Mouse (Mus musculus) MEL (cell line): Measurements from ENCODE around the gene Tmem131. TPM values are rescaled to one million over a fixed set of nuclear protein-coding genes. Genes with fewer than 3 reads are reported as not detected.

Source experiments
- DNase-seq: peaks from one replicate; pipeline ENCODE4 v3.0.0; 2011; ENCODE audit warnings: low read depth, low spot score
- H3K27ac ChIP-seq: 2 replicates; pipeline ENCODE4 v1.5.1; 2012; ENCODE audit warnings: low read depth, mild to moderate bottlenecking, control low read depth, low read length, moderate library complexity; ENCODE audit not compliant: control insufficient read depth
- H3K27me3 ChIP-seq, 2 experiments: fragments of 150-350 bp in 1 of 2; sonication (generic) in 1 of 2; 2 replicates each; pipeline ENCODE4 v1.6.1; 2012; ENCODE audit warnings: low read length in 2 of 2, mild to moderate bottlenecking in 2 of 2, improper control_type of control experiment in 1 of 2, moderate library complexity in 1 of 2; ENCODE audit not compliant: insufficient read depth in 2 of 2, control insufficient read depth in 1 of 2
- H3K36me3 ChIP-seq, 2 experiments: 2 replicates each; pipeline ENCODE4 v1.6.1; 2012 to 2014; ENCODE audit warnings: low read length in 2 of 2, improper control_type of control experiment in 1 of 2, inconsistent platforms in 1 of 2, mild to moderate bottlenecking in 1 of 2; ENCODE audit not compliant: insufficient read depth in 2 of 2, control insufficient read depth in 1 of 2
- H3K4me1 ChIP-seq, 2 experiments: fragments of 150-350 bp in 1 of 2; sonication (generic) in 1 of 2; 2 replicates each; pipeline ENCODE4 v1.6.1; 2012; ENCODE audit warnings: low read length in 2 of 2, improper control_type of control experiment in 1 of 2, mild to moderate bottlenecking in 1 of 2; ENCODE audit not compliant: insufficient read depth in 2 of 2, control insufficient read depth in 1 of 2
- H3K4me3 ChIP-seq, 2 experiments: fragments of 150-350 bp in 1 of 2; sonication (generic) in 1 of 2; 2 replicates each; pipeline ENCODE4 v1.5.1; 2012; ENCODE audit warnings: low read depth in 2 of 2, low read length in 2 of 2, mild to moderate bottlenecking in 2 of 2, moderate library complexity in 2 of 2, control low read depth in 1 of 2, improper control_type of control experiment in 1 of 2; ENCODE audit not compliant: control insufficient read depth in 1 of 2, insufficient read depth in 1 of 2
- H3K79me2 ChIP-seq: 2 replicates; pipeline ENCODE4 v1.6.1; 2012; ENCODE audit warnings: mild to moderate bottlenecking, low read length, moderate library complexity; ENCODE audit not compliant: control insufficient read depth, poor library complexity, insufficient read depth
- H3K9ac ChIP-seq: 2 replicates; pipeline ENCODE4 v1.6.1; 2012; ENCODE audit warnings: low read depth, mild to moderate bottlenecking, control low read depth, low read length, moderate library complexity; ENCODE audit not compliant: control insufficient read depth, poor library complexity, severe bottlenecking
- H3K9me3 ChIP-seq: fragments of 150-350 bp; sonication (generic); replicated peaks from 2 replicates; pipeline ENCODE4 v1.6.1; 2012; ENCODE audit warnings: mild to moderate bottlenecking, low read length, improper control_type of control experiment, moderate library complexity; ENCODE audit not compliant: insufficient read depth
- CTCF ChIP-seq, 3 experiments: IDR thresholded peaks in 2 of 3; conservative IDR thresholded peaks in 1 of 3; 2 replicates each; pipeline ENCODE4 v1.5.1; 2011 to 2012; ENCODE audit warnings: low read length in 3 of 3, low read depth in 2 of 3, mild to moderate bottlenecking in 2 of 3, improper control_type of control experiment in 1 of 3, inconsistent platforms in 1 of 3, mixed read lengths in 1 of 3, moderate library complexity in 1 of 3; ENCODE audit not compliant: control insufficient read depth in 1 of 3, insufficient read depth in 1 of 3, poor library complexity in 1 of 3, severe bottlenecking in 1 of 3
- GABPA ChIP-seq: IDR thresholded peaks from 2 replicates; pipeline ENCODE4 v1.6.1; 2012; ENCODE audit warnings: low read depth, mild to moderate bottlenecking, inconsistent platforms, low read length, improper control_type of control experiment, moderate library complexity
- GATA1 ChIP-seq: IDR thresholded peaks from 2 replicates; pipeline ENCODE4 v1.6.1; 2011; ENCODE audit warnings: low read depth, low read length, improper control_type of control experiment
- HCFC1 ChIP-seq: IDR thresholded peaks from 2 replicates; pipeline ENCODE4 v1.6.1; 2012; ENCODE audit warnings: low read depth, mild to moderate bottlenecking, inconsistent platforms, low read length, improper control_type of control experiment, moderate library complexity
- MAZ ChIP-seq: IDR thresholded peaks from 2 replicates; pipeline ENCODE4 v1.6.1; 2012; ENCODE audit warnings: low read depth, mild to moderate bottlenecking, inconsistent platforms, low read length, improper control_type of control experiment
- MEF2A ChIP-seq: IDR thresholded peaks from 2 replicates; pipeline ENCODE4 v1.6.1; 2014; ENCODE audit warnings: low read depth, mild to moderate bottlenecking, inconsistent platforms, low read length, improper control_type of control experiment; ENCODE audit not compliant: poor library complexity, insufficient replicate concordance, severe bottlenecking; ENCODE audit errors: extremely low read depth
- MXI1 ChIP-seq: IDR thresholded peaks from 2 replicates; pipeline ENCODE4 v1.6.1; 2011; ENCODE audit warnings: mild to moderate bottlenecking, low read depth, low read length, improper control_type of control experiment
- MYB ChIP-seq: IDR thresholded peaks from 2 replicates; pipeline ENCODE4 v1.6.1; 2011; ENCODE audit warnings: mild to moderate bottlenecking, low read depth, low read length, improper control_type of control experiment
- NELFE ChIP-seq: IDR thresholded peaks from 2 replicates; pipeline ENCODE4 v1.6.1; 2011; ENCODE audit warnings: low read depth, low read length, improper control_type of control experiment
- NRF1 ChIP-seq: IDR thresholded peaks from 2 replicates; pipeline ENCODE4 v1.6.1; 2014; ENCODE audit warnings: low read depth, mild to moderate bottlenecking, inconsistent platforms, low read length, improper control_type of control experiment, moderate library complexity; ENCODE audit not compliant: poor library complexity, insufficient read depth, severe bottlenecking
- RAD21 ChIP-seq: IDR thresholded peaks from 2 replicates; pipeline ENCODE4 v1.6.1; 2011; ENCODE audit warnings: mild to moderate bottlenecking, low read depth, low read length, improper control_type of control experiment
- RCOR1 ChIP-seq: IDR thresholded peaks from 2 replicates; pipeline ENCODE4 v1.6.1; 2012; ENCODE audit warnings: low read depth, mild to moderate bottlenecking, inconsistent platforms, low read length, improper control_type of control experiment
- SMC3 ChIP-seq: IDR thresholded peaks from 2 replicates; pipeline ENCODE4 v1.6.1; 2011; ENCODE audit warnings: low read depth, low read length, improper control_type of control experiment
- TAL1 ChIP-seq: IDR thresholded peaks from 2 replicates; pipeline ENCODE4 v1.6.1; 2012; ENCODE audit warnings: mild to moderate bottlenecking, inconsistent platforms, low read length, moderate library complexity, mixed read lengths
- TBP ChIP-seq: IDR thresholded peaks from 2 replicates; pipeline ENCODE4 v1.8.0; 2011; ENCODE audit warnings: low read depth, low read length, improper control_type of control experiment
- TCF12 ChIP-seq: IDR thresholded peaks from 2 replicates; pipeline ENCODE4 v1.6.1; 2014; ENCODE audit warnings: low read depth, mild to moderate bottlenecking, inconsistent platforms, low read length, improper control_type of control experiment, moderate library complexity
- UBTF ChIP-seq: IDR thresholded peaks from 2 replicates; pipeline ENCODE4 v1.6.1; 2012; ENCODE audit warnings: low read depth, mild to moderate bottlenecking, inconsistent platforms, low read length, improper control_type of control experiment, moderate library complexity, borderline replicate concordance; ENCODE audit not compliant: insufficient read depth
- USF1 ChIP-seq: IDR thresholded peaks from 2 replicates; pipeline ENCODE4 v1.6.1; 2014; ENCODE audit warnings: low read depth, mild to moderate bottlenecking, inconsistent platforms, low read length, improper control_type of control experiment, moderate library complexity
- USF2 ChIP-seq, 2 experiments: IDR thresholded peaks; 2 replicates each; pipeline ENCODE4 v1.6.1; 2011 to 2012; ENCODE audit warnings: improper control_type of control experiment in 2 of 2, low read length in 2 of 2, borderline replicate concordance in 1 of 2, inconsistent platforms in 1 of 2, low read depth in 1 of 2, mild to moderate bottlenecking in 1 of 2; ENCODE audit not compliant: insufficient read depth in 1 of 2
- ZKSCAN1 ChIP-seq: IDR thresholded peaks from 2 replicates; pipeline ENCODE4 v1.6.1; 2012; ENCODE audit warnings: low read depth, mild to moderate bottlenecking, inconsistent platforms, low read length, improper control_type of control experiment, moderate library complexity
- ZMIZ1 ChIP-seq: IDR thresholded peaks from 2 replicates; pipeline ENCODE4 v1.6.1; 2012; ENCODE audit warnings: low read depth, mild to moderate bottlenecking, inconsistent platforms, low read length, improper control_type of control experiment, moderate library complexity
- polyA plus RNA-seq, 2 experiments: library from polyadenylated mRNA; stranded (reverse) in 1 of 2; unstranded in 1 of 2; fragments of >175 nt in 1 of 2; fragments of >200 nt in 1 of 2; gene quantifications; 2 replicates each; pipeline versions ENCODE4 v1.2.1 to v1.2.4; 2012; ENCODE audit warnings: low replicate concordance in 2 of 2, low read depth in 1 of 2; ENCODE audit not compliant: insufficient read length in 2 of 2, insufficient read depth in 1 of 2, missing spikeins in 1 of 2
- total RNA-seq: library from RNA; depleted of rRNA; stranded (reverse); fragments of 300-350 nt; gene quantifications from 2 replicates; pipeline ENCODE4 v1.2.3, GENCODE M21; 2012

The Tmem131 gene
- total and polyA plus RNA-seq, 3 experiments = 11.4 to 196 (median 48.8) TPM

- no peaks in the 10 kb centered on the region for H3K9me3 ChIP-seq
- no peak for DNase-seq
- no peak overlapping the region for H3K4me3 ChIP-seq
- peaks cover 32% of the 10 kb centered on the region for H3K79me2 ChIP-seq
- peaks cover 0 to 6% of the 10 kb centered on the region in 2 experiments; a peak in 2 of 4 replicates for H3K36me3 ChIP-seq
- no peaks in the 10 kb centered on the region; a peak in 1 of 4 replicates for H3K4me1 ChIP-seq
- TF ChIP-seq HCFC1 (no peak), GABPA (no peak), NRF1 (no peak), USF2 (IDR thresholded peaks at IDR 0.05; ENCODE audit: borderline replicate concordance in 1 of 2, insufficient read depth in 1 of 2, low read depth in 1 of 2, low read length in 2 of 2) (no peak), SMC3 (no peak)
- TF ChIP-seq, all 39 proteins: peak for 0
- no peak overlapping the region for H3K27ac ChIP-seq
- no peak overlapping the region for H3K9ac ChIP-seq
- no peaks in the 10 kb centered on the region for H3K27me3 ChIP-seq
Observed at GRCm38 (mm10) chr1:36903376-36904083, 39.9 kb downstream of the Tmem131 start.

GRCm38 (mm10) chr1:36902533-36903315 is 40.7 kb downstream of the Tmem131 start:
- no peak for TF ChIP-seq TBP
- no peak for TF ChIP-seq TAL1
- TF ChIP-seq GATA1 = no peak
- TF ChIP-seq CTCF (IDR thresholded peaks at IDR 0.05 in 2 of 3, conservative IDR thresholded peaks at IDR 0.05 in 1 of 3; ENCODE audit: control insufficient read depth in 1 of 3, insufficient read depth in 1 of 3, low read depth in 2 of 3, low read length in 3 of 3, poor library complexity in 1 of 3, severe bottlenecking in 1 of 3) = no peak
- TF ChIP-seq MEF2A = no peak
- no peak for TF ChIP-seq NELFE
- no peak for TF ChIP-seq ZMIZ1
- no peak for TF ChIP-seq GABPA
- no peak for TF ChIP-seq MYB
- TF ChIP-seq SMC3 = no peak
- TF ChIP-seq NRF1 = no peak
- no peak for TF ChIP-seq RCOR1
- no peak for TF ChIP-seq UBTF
- no peak for TF ChIP-seq TCF12
- no peak for TF ChIP-seq USF1
- TF ChIP-seq MAZ = no peak
- no peak for TF ChIP-seq RAD21
- no peak for TF ChIP-seq ZKSCAN1
- no peak for TF ChIP-seq MXI1
- Histone ChIP-seq H3K9me3 (no peaks in the 10 kb centered on the region), H3K27me3 (no peaks in the 10 kb centered on the region), H3K27ac (no peak overlapping the region), H3K79me2 (peaks cover 36% of the 10 kb centered on the region), H3K9ac (no peak overlapping the region), H3K36me3 (peaks cover 0 to 6% of the 10 kb centered on the region in 2 experiments; a peak in 2 of 4 replicates), H3K4me3 (no peak overlapping the region), H3K4me1 (no peaks in the 10 kb centered on the region; a peak in 1 of 4 replicates)
- no peak for DNase-seq
